ENCODE assay signal across 24 mouse cellular contexts in the genomic region with DNA sequence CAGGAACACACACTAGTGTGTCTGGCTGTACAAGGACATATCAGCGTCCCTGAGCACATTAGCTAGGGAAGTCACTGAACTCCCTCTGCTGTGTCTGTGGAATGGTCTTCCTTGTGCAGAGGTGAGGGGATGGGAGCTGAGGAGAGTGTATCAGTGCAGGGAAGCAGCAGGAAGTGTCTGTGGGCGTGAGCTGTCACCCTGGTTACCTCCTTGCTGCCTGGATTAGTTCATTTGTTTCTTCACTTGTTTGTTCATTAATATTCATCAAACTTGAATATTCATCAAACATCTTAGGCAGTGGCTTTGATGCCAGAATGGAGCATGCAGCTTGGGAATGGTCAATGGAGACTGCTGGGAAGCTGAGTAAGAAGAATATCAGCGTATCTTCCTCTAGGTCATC. TPM values are rescaled to one million over a fixed set of nuclear protein-coding genes. Genes with fewer than 3 reads are reported as not detected.
DNase-seq lines count a peak whose midpoint lies in the region; ATAC-seq lines count a peak whose summit lies in the region.
"Had no signal": no experiment of that assay in that cellular context is flagged by ENCODE, and none has a peak within 500 bp of the region (broad histone marks: within the 10 kb centered on the region; RNA-seq: fewer than 3 reads in every experiment).

No protein-coding gene starts in this region.

- peak overlapping the region; percentile 70 for H3K27ac ChIP-seq in forebrain, embryonic 10.5 days
- no peak overlapping the region for H3K27ac ChIP-seq in forebrain, embryonic 11.5 days (ENCODE audit: low read depth, low read length)
- peak overlapping the region; percentile 19; the same call in 1 of the 2 replicates for H3K27ac ChIP-seq in hindbrain, embryonic 12.5 days
- no peak overlapping the region for H3K27ac ChIP-seq in midbrain, embryonic 16.5 days (ENCODE audit: low read length)
- H3K27ac ChIP-seq: embryonic facial prominence, embryonic 12.5 days; intestine, embryonic 15.5 days; kidney, postnatal 0 days; liver, embryonic 15.5 days; stomach, embryonic 15.5 days had no signal

- ATAC-seq in forebrain, embryonic 11.5 days (replicated peaks; ENCODE audit: low FRiP score), result no peak
- peak; percentile 76 for ATAC-seq in hindbrain, embryonic 12.5 days (ENCODE audit: low FRiP score)
- ATAC-seq in midbrain, embryonic 16.5 days, result peak; percentile 66; the same call in 1 of the 2 replicates
- no peak for ATAC-seq in megakaryocyte progenitor cell, adult 5-6 weeks (replicated peaks; ENCODE audit: poor library complexity)

- peaks cover 24% of the 10 kb centered on the region for H3K27me3 ChIP-seq in forebrain, embryonic 10.5 days (ENCODE audit: poor library complexity, severe bottlenecking)
- H3K27me3 ChIP-seq in forebrain, embryonic 11.5 days (ENCODE audit: control insufficient read depth, insufficient read depth, low read length), result no peaks in the 10 kb centered on the region
- peaks cover 2% of the 10 kb centered on the region; the same call in 1 of the 2 replicates for H3K27me3 ChIP-seq in hindbrain, embryonic 12.5 days
- H3K27me3 ChIP-seq in midbrain, embryonic 16.5 days (ENCODE audit: control insufficient read depth, insufficient read depth, low read depth, low read length), result no peaks in the 10 kb centered on the region
- H3K27me3 ChIP-seq: CH12.LX; intestine, embryonic 15.5 days; liver, embryonic 15.5 days; stomach, embryonic 15.5 days had no signal

- H3K9ac ChIP-seq in forebrain, embryonic 11.5 days (ENCODE audit: low read length), result no peak overlapping the region
- H3K9ac ChIP-seq in hindbrain, embryonic 12.5 days, result no peak overlapping the region
- H3K9ac ChIP-seq in midbrain, embryonic 16.5 days (ENCODE audit: low read depth, low read length), result no peak overlapping the region
- H3K9ac ChIP-seq: embryonic facial prominence, embryonic 12.5 days; heart, embryonic 12.5 days; intestine, embryonic 15.5 days; liver, embryonic 15.5 days; stomach, embryonic 15.5 days had no signal

- H3K4me3 ChIP-seq in forebrain, embryonic 10.5 days, result no peak overlapping the region
- no peak overlapping the region for H3K4me3 ChIP-seq in forebrain, embryonic 11.5 days (ENCODE audit: low read depth, low read length)
- H3K4me3 ChIP-seq in hindbrain, embryonic 12.5 days, result no peak overlapping the region
- no peak overlapping the region for H3K4me3 ChIP-seq in midbrain, embryonic 16.5 days (ENCODE audit: low read depth, low read length)
- H3K4me3 ChIP-seq: embryonic facial prominence, embryonic 12.5 days; heart, embryonic 12.5 days; intestine, embryonic 15.5 days; liver, embryonic 15.5 days; stomach, embryonic 15.5 days had no signal

- no peak for DNase-seq in forebrain, embryonic 10.5 days (ENCODE audit: extremely low spot score, low spot score)
- DNase-seq in forebrain, embryonic 11.5 days (ENCODE audit: low spot score), result no peak
- DNase-seq in retina, postnatal 1 day, result peak; percentile 27
- DNase-seq in retina, embryonic 14.5 days (ENCODE audit: low spot score), result no peak
- DNase-seq in frontal cortex, adult 2 months (ENCODE audit: extremely low spot score in 1 of 2, low spot score in 1 of 2), result no peak
- DNase-seq: spleen, adult 18-20 months; thymus, adult 2 months had no signal

- H3K4me2 ChIP-seq in forebrain, embryonic 11.5 days (ENCODE audit: low read depth, low read length, severe bottlenecking), result no peak overlapping the region
- H3K4me2 ChIP-seq in hindbrain, embryonic 12.5 days (replicated peaks), result no peak overlapping the region
- H3K4me2 ChIP-seq in midbrain, embryonic 16.5 days (ENCODE audit: low read length), result no peak overlapping the region
- H3K4me2 ChIP-seq: embryonic facial prominence, embryonic 12.5 days; heart, embryonic 12.5 days; intestine, embryonic 15.5 days; liver, embryonic 15.5 days; stomach, embryonic 15.5 days had no signal

- peaks cover 26% of the 10 kb centered on the region for H3K4me1 ChIP-seq in forebrain, embryonic 10.5 days
- peaks cover 8% of the 10 kb centered on the region; the same call in 1 of the 2 replicates for H3K4me1 ChIP-seq in forebrain, embryonic 11.5 days (replicated peaks; ENCODE audit: control insufficient read depth, insufficient read depth, low read length)
- H3K4me1 ChIP-seq in hindbrain, embryonic 12.5 days, result peaks cover 17% of the 10 kb centered on the region
- peaks cover 3% of the 10 kb centered on the region; the same call in 1 of the 2 replicates for H3K4me1 ChIP-seq in midbrain, embryonic 16.5 days (ENCODE audit: control insufficient read depth, insufficient read depth, low read length)

- H3K9me3 ChIP-seq in forebrain, embryonic 10.5 days, result no peaks in the 10 kb centered on the region
- H3K9me3 ChIP-seq in forebrain, embryonic 11.5 days (ENCODE audit: control insufficient read depth, low read length), result no peaks in the 10 kb centered on the region
- H3K9me3 ChIP-seq in hindbrain, embryonic 12.5 days (replicated peaks), result no peaks in the 10 kb centered on the region
- H3K9me3 ChIP-seq in midbrain, embryonic 16.5 days (replicated peaks; ENCODE audit: control insufficient read depth, low read length, poor library complexity, severe bottlenecking), result no peaks in the 10 kb centered on the region
- H3K9me3 ChIP-seq: embryonic facial prominence, embryonic 12.5 days; heart, embryonic 12.5 days; intestine, embryonic 15.5 days; liver, embryonic 15.5 days; stomach, embryonic 15.5 days had no signal

- 77% methylated on average over 3 of the region's 3 CpGs for WGBS in forebrain, embryonic 10.5 days
- WGBS in forebrain, embryonic 11.5 days, result 76% methylated on average over 3 of the region's 3 CpGs
- WGBS in hindbrain, embryonic 12.5 days, result 47% methylated on average over 3 of the region's 3 CpGs
- 43% methylated on average over 3 of the region's 3 CpGs for WGBS in midbrain, embryonic 16.5 days

- H3K36me3 ChIP-seq in forebrain, embryonic 10.5 days (replicated peaks), result no peaks in the 10 kb centered on the region
- no peaks in the 10 kb centered on the region for H3K36me3 ChIP-seq in forebrain, embryonic 11.5 days (ENCODE audit: control insufficient read depth, insufficient read depth, low read length)
- H3K36me3 ChIP-seq in hindbrain, embryonic 12.5 days, result no peaks in the 10 kb centered on the region
- H3K36me3 ChIP-seq in midbrain, embryonic 16.5 days (ENCODE audit: control insufficient read depth, insufficient read depth, low read length), result no peaks in the 10 kb centered on the region
- H3K36me3 ChIP-seq: embryonic facial prominence, embryonic 12.5 days; heart, embryonic 12.5 days; intestine, embryonic 15.5 days; liver, embryonic 15.5 days; stomach, embryonic 15.5 days had no signal

RNA-seq across cellular contexts. Expression of a gene that starts 4.8 kb away (rescaled TPM):
- 0.26 and 0.29 TPM in 2 replicates for polyA plus RNA-seq in forebrain, embryonic 10.5 days (2016; fragmentation: Nextera tagmentation; extraction: Ambion mirVana)
- 0.31 TPM in 1 of 2 replicates, not detected in the other for polyA plus RNA-seq in forebrain, embryonic 11.5 days (2014; fragmentation: Nextera tagmentation; extraction: Ambion mirVana)
- polyA plus RNA-seq in hindbrain, embryonic 12.5 days (2016; fragmentation: Nextera tagmentation; extraction: Ambion mirVana), result 0.14 and 0.22 TPM in 2 replicates
- polyA plus RNA-seq in midbrain, embryonic 16.5 days (2015; fragmentation: Nextera tagmentation; extraction: Ambion mirVana), result not detected in 2 replicates
- total RNA-seq in megakaryocyte progenitor cell, adult 5-6 weeks (2015), result not detected in 2 replicates
- not detected in 2 replicates for total RNA-seq in megakaryocyte progenitor cell, adult 5-6 weeks (2017)
- not detected in 2 replicates for polyA plus RNA-seq in frontal cortex, adult 2 months (2012; rRNA removed)
- total RNA-seq: adrenal gland, postnatal 14 days; gastrocnemius, postnatal 4 days; heart, postnatal 36 days; layer of hippocampus, adult 8-10 months; neutrophil, adult 5-6 weeks had no signal
- polyA plus RNA-seq: cerebellum, adult 2 months; embryonic facial prominence, embryonic 12.5 days had no signal

RNA-seq across cellular contexts. Expression of a gene that starts 19.6 kb away (rescaled TPM):
- polyA plus RNA-seq in forebrain, embryonic 10.5 days (2016; fragmentation: Nextera tagmentation; extraction: Ambion mirVana), result not detected in 2 replicates
- polyA plus RNA-seq in forebrain, embryonic 11.5 days (2014; fragmentation: Nextera tagmentation; extraction: Ambion mirVana), result not detected in 2 replicates
- polyA plus RNA-seq in hindbrain, embryonic 12.5 days (2016; fragmentation: Nextera tagmentation; extraction: Ambion mirVana), result not detected in 2 replicates
- not detected in 2 replicates for polyA plus RNA-seq in midbrain, embryonic 16.5 days (2015; fragmentation: Nextera tagmentation; extraction: Ambion mirVana)
- not detected in 2 replicates for total RNA-seq in megakaryocyte progenitor cell, adult 5-6 weeks (2015)
- not detected in 2 replicates for total RNA-seq in megakaryocyte progenitor cell, adult 5-6 weeks (2017)
- 0.08 TPM in 1 of 2 replicates, not detected in the other for polyA plus RNA-seq in frontal cortex, adult 2 months (2012; rRNA removed)
- total RNA-seq: CH12.LX; common myeloid progenitor, adult 5-6 weeks; gastrocnemius, postnatal 4 days; heart, postnatal 36 days; layer of hippocampus, adult 8-10 months; neutrophil, adult 5-6 weeks had no signal
- polyA plus RNA-seq: cerebellum, adult 2 months; embryonic facial prominence, embryonic 12.5 days; heart, embryonic 12.5 days had no signal

RNA-seq across cellular contexts. Expression of a gene that starts 45.5 kb away (rescaled TPM):
- polyA plus RNA-seq in forebrain, embryonic 10.5 days (2016; fragmentation: Nextera tagmentation; extraction: Ambion mirVana), result 62.7 and 64.7 TPM in 2 replicates
- polyA plus RNA-seq in forebrain, embryonic 11.5 days (2014; fragmentation: Nextera tagmentation; extraction: Ambion mirVana), result 68.0 and 81.2 TPM in 2 replicates
- 108 and 115 TPM in 2 replicates for polyA plus RNA-seq in hindbrain, embryonic 12.5 days (2016; fragmentation: Nextera tagmentation; extraction: Ambion mirVana)
- 176 and 188 TPM in 2 replicates for polyA plus RNA-seq in midbrain, embryonic 16.5 days (2015; fragmentation: Nextera tagmentation; extraction: Ambion mirVana)
- 4.0 and 7.8 TPM in 2 replicates for total RNA-seq in megakaryocyte progenitor cell, adult 5-6 weeks (2015)
- 3.7 and 5.7 TPM in 2 replicates for total RNA-seq in megakaryocyte progenitor cell, adult 5-6 weeks (2017)
- 638 and 695 TPM in 2 replicates for polyA plus RNA-seq in frontal cortex, adult 2 months (2012; rRNA removed)

Comparison
In these comparisons a context has a peak if more than half of its experiments do, and no peak if none do; other contexts are left out.
1. H3K27ac ChIP-seq: peak in forebrain, embryonic 10.5 days (single experiment) and hindbrain, embryonic 12.5 days (single experiment); none in forebrain, embryonic 11.5 days (single experiment) and midbrain, embryonic 16.5 days (single experiment).
2. ATAC-seq: peak in hindbrain, embryonic 12.5 days (single experiment) and midbrain, embryonic 16.5 days (single experiment); none in forebrain, embryonic 11.5 days (single experiment) and megakaryocyte progenitor cell, adult 5-6 weeks (single experiment).